18 mouse cellular contexts compared by ENCODE assay signal in genomic region chr7:113792871-113793270, GRCm38 (mm10). TPM values are rescaled to one million over a fixed set of nuclear protein-coding genes. Genes with fewer than 3 reads are reported as not detected.
DNase-seq lines count a peak whose midpoint lies in the region; ATAC-seq and TF ChIP-seq lines count a peak whose summit lies in the region.
"Had no signal": no experiment of that assay in that cellular context is flagged by ENCODE, and none has a peak within 500 bp of the region (broad histone marks: within the 10 kb centered on the region; RNA-seq: fewer than 3 reads in every experiment).

No protein-coding gene starts in this region.

- no peak for TF ChIP-seq POLR2A in lung, adult 2 months (IDR thresholded peaks at IDR 0.05; ENCODE audit: borderline replicate concordance, extremely low read depth, low read depth, low read length)
- no peak for TF ChIP-seq POLR2A in thymus, adult 2 months (IDR thresholded peaks at IDR 0.05; ENCODE audit: control insufficient read depth, extremely low read depth, insufficient read depth, low read length, poor library complexity)

- H3K9me3 ChIP-seq in lung, embryonic 14.5 days (ENCODE audit: low read depth, low read length), result no peaks in the 10 kb centered on the region
- H3K9me3 ChIP-seq: embryonic facial prominence, embryonic 12.5 days had no signal

- no peak for ATAC-seq in lung, embryonic 14.5 days (ENCODE audit: insufficient read depth)
- ATAC-seq: forebrain, embryonic 16.5 days had no signal

- no peaks in the 10 kb centered on the region for H3K36me3 ChIP-seq in lung, embryonic 14.5 days (ENCODE audit: insufficient read depth)
- H3K36me3 ChIP-seq in thymus, adult 2 months (ENCODE audit: control insufficient read depth, insufficient read depth, low read length), result no peaks in the 10 kb centered on the region
- H3K36me3 ChIP-seq: embryonic facial prominence, embryonic 12.5 days had no signal

- H3K27me3 ChIP-seq in lung, embryonic 14.5 days (ENCODE audit: insufficient read depth, low read length), result no peaks in the 10 kb centered on the region
- no peaks in the 10 kb centered on the region for H3K27me3 ChIP-seq in thymus, adult 2 months (ENCODE audit: control insufficient read depth, insufficient read depth, low read length)
- H3K27me3 ChIP-seq: embryonic facial prominence, embryonic 12.5 days; heart, embryonic 13.5 days had no signal

- peak; percentile 10 to 32 for DNase-seq in lung, adult 18-20 months
- no peak for DNase-seq in lung, adult 2 months
- peak; percentile 33 for DNase-seq in lung, embryonic 14.5 days
- DNase-seq in lung, postnatal 25 days (ENCODE audit: low spot score), result peak; percentile 27
- peak; percentile 70 for DNase-seq in retina, postnatal 1 day
- DNase-seq in kidney, adult 18-20 months, result no peak
- DNase-seq in heart, adult 18-20 months, result no peak
- DNase-seq in thymus, adult 2 months, result no peak
- DNase-seq: adrenal gland, postnatal 10 days; cerebellum, adult 11 months; cerebellum, adult 8-10 months; cerebellum, postnatal 25 days; gastrocnemius, postnatal 10 days; heart, postnatal 4 days had no signal

- no peaks in the 10 kb centered on the region for H3K4me1 ChIP-seq in lung, adult 2 months (ENCODE audit: control insufficient read depth, insufficient read depth, low read length)
- H3K4me1 ChIP-seq in lung, embryonic 14.5 days (ENCODE audit: insufficient read depth), result no peaks in the 10 kb centered on the region
- H3K4me1 ChIP-seq in thymus, adult 2 months (replicated peaks; ENCODE audit: control insufficient read depth, insufficient read depth, low read length), result no peaks in the 10 kb centered on the region
- H3K4me1 ChIP-seq: embryonic facial prominence, embryonic 12.5 days had no signal

- H3K4me2 ChIP-seq in lung, embryonic 14.5 days, result no peak overlapping the region
- H3K4me2 ChIP-seq: embryonic facial prominence, embryonic 12.5 days; heart, embryonic 13.5 days; hindbrain, embryonic 14.5 days had no signal

- whole genome bisulfite sequencing in lung, adult 2 months, result 63% methylated on average over 3 of the region's 3 CpGs
- whole genome bisulfite sequencing in lung, embryonic 14.5 days, result 61% methylated on average over 3 of the region's 3 CpGs
- 89% methylated on average over 3 of the region's 3 CpGs for WGBS in thymus, adult 2 months

- TF ChIP-seq CTCF in lung, adult 2 months (IDR thresholded peaks at IDR 0.05; ENCODE audit: insufficient read depth, low read length), result no peak
- TF ChIP-seq CTCF in lung, embryonic 14.5 days (IDR thresholded peaks at IDR 0.05; ENCODE audit: low read depth), result no peak
- TF ChIP-seq CTCF in thymus, adult 2 months (IDR thresholded peaks at IDR 0.05; ENCODE audit: borderline replicate concordance, control insufficient read depth, extremely low read depth, insufficient read depth, low read length, poor library complexity), result no peak

- no peak overlapping the region for H3K4me3 ChIP-seq in lung, adult 2 months (replicated peaks; ENCODE audit: extremely low read depth, low read depth, low read length)
- H3K4me3 ChIP-seq in lung, embryonic 14.5 days (ENCODE audit: low read depth, low read length), result no peak overlapping the region
- no peak overlapping the region for H3K4me3 ChIP-seq in thymus, adult 2 months (ENCODE audit: control insufficient read depth, insufficient read depth, low read length)
- H3K4me3 ChIP-seq: embryonic facial prominence, embryonic 12.5 days; heart, embryonic 13.5 days had no signal

- H3K27ac ChIP-seq in lung, embryonic 14.5 days (ENCODE audit: low read depth), result no peak overlapping the region
- H3K27ac ChIP-seq in thymus, adult 2 months (ENCODE audit: control insufficient read depth, insufficient read depth, low read length), result no peak overlapping the region
- H3K27ac ChIP-seq: embryonic facial prominence, embryonic 12.5 days; hindbrain, embryonic 14.5 days had no signal

- no peak overlapping the region for H3K9ac ChIP-seq in lung, embryonic 14.5 days
- H3K9ac ChIP-seq: embryonic facial prominence, embryonic 12.5 days; hindbrain, embryonic 14.5 days had no signal

RNA-seq across cellular contexts. Expression of gene Spon1, which starts 27.1 kb away (rescaled TPM):
- 70.0 and 86.6 TPM in 2 replicates for polyA plus RNA-seq in lung, adult 2 months (2012; rRNA removed)
- 2.5 and 5.5 TPM in 2 replicates for polyA plus RNA-seq in lung, embryonic 14.5 days (2014; fragmentation: Nextera tagmentation; extraction: Ambion mirVana)
- total RNA-seq in heart, adult 18-20 months (2021), result 10 to 100 TPM; 10.1 to 10.2 TPM
- polyA plus RNA-seq in thymus, adult 2 months (2012; rRNA removed), result 2.8 and 3.3 TPM in 2 replicates

Comparison
In these comparisons a context has a peak if more than half of its experiments do, and no peak if none do; other contexts are left out.
1. DNase-seq: peak in lung, adult 18-20 months (2 of 2), lung, embryonic 14.5 days (single experiment), lung, postnatal 25 days (single experiment) and retina, postnatal 1 day (single experiment); none in lung, adult 2 months (single experiment), kidney, adult 18-20 months (single experiment), heart, adult 18-20 months (0 of 2) and thymus, adult 2 months (single experiment).
2. RNA of gene Spon1, which starts 27.1 kb away (polyA plus RNA-seq): 70.0 to 86.6 TPM in lung, adult 2 months; 2.8 to 3.3 TPM in thymus, adult 2 months and 2.5 to 5.5 TPM in lung, embryonic 14.5 days; every median in the first group is over 10 times any median in the second.